Mouse (Mus musculus) midbrain, embryonic 16.5 days (tissue): ENCODE results near the gene Neurog2. TPM values are rescaled to one million over a fixed set of nuclear protein-coding genes. Genes with fewer than 3 reads are reported as not detected.

Experiments used
- ATAC-seq: fragments of 200-750 bp; cut with Nextera tagmentation; 2 replicates; pipeline ENCODE4 v1.8.0; 2017; ENCODE audit warnings: moderate TSS enrichment
- H3K27ac ChIP-seq: fragments of 300-500 bp; sonication (generic); 2 replicates; pipeline ENCODE4 v1.5.1; 2014; ENCODE audit warnings: mild to moderate bottlenecking, low read length, mixed read lengths
- H3K27me3 ChIP-seq: fragments of 300-500 bp; sonication (generic); 2 replicates; pipeline ENCODE4 v1.6.1; 2014; ENCODE audit warnings: low read depth, low read length, mixed read lengths; ENCODE audit not compliant: control insufficient read depth, insufficient read depth
- H3K36me3 ChIP-seq: fragments of 300-500 bp; sonication (generic); 2 replicates; pipeline ENCODE4 v1.6.1; 2014; ENCODE audit warnings: mild to moderate bottlenecking, low read length, moderate library complexity, mixed read lengths; ENCODE audit not compliant: control insufficient read depth, insufficient read depth
- H3K4me1 ChIP-seq: fragments of 300-500 bp; sonication (generic); 2 replicates; pipeline ENCODE4 v1.6.1; 2014; ENCODE audit warnings: mild to moderate bottlenecking, low read length, mixed read lengths; ENCODE audit not compliant: control insufficient read depth, insufficient read depth
- H3K4me2 ChIP-seq: fragments of 300-500 bp; sonication (generic); 2 replicates; pipeline ENCODE4 v1.6.1; 2014; ENCODE audit warnings: mild to moderate bottlenecking, low read length, mixed read lengths
- H3K4me3 ChIP-seq: fragments of 300-500 bp; sonication (generic); 2 replicates; pipeline ENCODE4 v1.5.1; 2014; ENCODE audit warnings: low read depth, mild to moderate bottlenecking, low read length, moderate library complexity, mixed read lengths
- H3K9ac ChIP-seq: fragments of 300-500 bp; sonication (generic); 2 replicates; pipeline ENCODE4 v1.6.1; 2014; ENCODE audit warnings: low read depth, low read length, mixed read lengths
- H3K9me3 ChIP-seq: fragments of 300-500 bp; sonication (generic); replicated peaks from 2 replicates; pipeline ENCODE4 v1.6.1; 2014; ENCODE audit warnings: mild to moderate bottlenecking, low read length, mixed read lengths; ENCODE audit not compliant: control insufficient read depth, poor library complexity, severe bottlenecking
- WGBS: fragments of 180-500 bp; shearing (Covaris S2); extraction: QIAGEN DNeasy Blood & Tissue Kit; methylation state at CpG from one replicate; pipeline ENCODE4 v1.1.7; 2014; 5-methylcytosine and 5-hydroxymethylcytosine counted together
- polyA plus RNA-seq: library from polyadenylated mRNA; unstranded; fragments of >200 nt; fragmentation: Nextera tagmentation; extraction: Ambion mirVana; gene quantifications from 2 replicates; pipeline ENCODE4 v1.2.1, GENCODE M21; 2015

Gene Neurog2
- polyA plus RNA-seq, 1 experiment from 2014 or later, result 5.2 TPM

DNA sequence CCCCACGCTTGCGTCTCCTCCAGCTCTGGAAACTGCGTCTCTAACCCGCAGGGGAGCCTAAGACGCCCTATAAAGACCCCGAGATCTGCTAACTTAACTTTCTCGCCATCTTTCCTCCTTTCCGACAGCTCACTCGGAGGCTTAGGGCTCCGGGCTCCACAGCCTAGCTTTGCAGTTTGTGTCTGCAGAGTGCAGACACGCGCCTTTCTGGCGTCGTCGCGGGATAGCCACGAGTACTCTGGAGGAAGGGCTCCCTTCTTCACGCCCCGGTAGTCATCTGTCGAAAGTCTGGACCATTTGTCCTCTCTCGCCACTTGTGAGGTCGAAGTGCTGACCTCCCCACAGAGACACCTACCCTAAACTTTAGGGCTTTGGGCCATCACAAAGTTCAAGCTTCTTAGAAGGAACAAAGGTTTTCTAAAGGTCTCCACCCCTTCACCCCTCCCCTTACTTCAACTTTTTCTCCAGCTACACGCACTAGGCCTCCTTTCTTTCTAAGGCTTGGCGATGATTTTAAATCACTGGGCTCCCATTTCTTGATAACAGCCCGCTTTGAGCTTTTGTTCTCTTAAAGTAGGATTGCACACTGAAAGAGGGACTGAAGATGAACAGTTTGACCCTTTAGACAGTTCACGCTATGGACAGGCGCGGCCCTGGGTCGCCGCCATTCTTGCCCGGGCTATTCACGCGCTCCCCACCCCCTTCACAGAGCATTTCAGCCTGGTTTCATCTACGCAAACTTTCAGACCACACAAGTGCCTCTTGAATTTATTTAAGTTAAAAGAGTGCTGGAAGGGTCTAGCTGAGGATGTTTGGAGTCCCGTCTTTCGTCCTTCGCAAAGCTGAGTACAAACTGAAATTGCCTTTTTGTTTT is 4.4 kb upstream of the Neurog2 start:
- Histone ChIP-seq H3K4me3 (no peak overlapping the region), H3K4me1 (peaks cover 20% of the 10 kb centered on the region), H3K4me2 (peak overlapping the region; percentile 34), H3K9me3 (no peaks in the 10 kb centered on the region), H3K27me3 (peaks cover 32% of the 10 kb centered on the region), H3K36me3 (no peaks in the 10 kb centered on the region), H3K27ac (no peak overlapping the region), H3K9ac (no peak overlapping the region)
- 3% methylated on average over 37 of the region's 37 CpGs for WGBS
- no peak for ATAC-seq

- H3K4me1 ChIP-seq, result peaks cover 27% of the 10 kb centered on the region
- H3K4me3 ChIP-seq, result no peak overlapping the region
- no peak for ATAC-seq
- H3K27me3 ChIP-seq, result peaks cover 33% of the 10 kb centered on the region
- no peak overlapping the region for H3K27ac ChIP-seq
- no peak overlapping the region for H3K4me2 ChIP-seq
- H3K36me3 ChIP-seq, result no peaks in the 10 kb centered on the region
- 14% methylated on average over 1 of the region's 1 CpGs for WGBS
- H3K9me3 ChIP-seq, result no peaks in the 10 kb centered on the region
- H3K9ac ChIP-seq, result no peak overlapping the region
Measured at GRCm38 (mm10) chr3:127630190-127630589, 2.7 kb upstream of the Neurog2 start.

DNA sequence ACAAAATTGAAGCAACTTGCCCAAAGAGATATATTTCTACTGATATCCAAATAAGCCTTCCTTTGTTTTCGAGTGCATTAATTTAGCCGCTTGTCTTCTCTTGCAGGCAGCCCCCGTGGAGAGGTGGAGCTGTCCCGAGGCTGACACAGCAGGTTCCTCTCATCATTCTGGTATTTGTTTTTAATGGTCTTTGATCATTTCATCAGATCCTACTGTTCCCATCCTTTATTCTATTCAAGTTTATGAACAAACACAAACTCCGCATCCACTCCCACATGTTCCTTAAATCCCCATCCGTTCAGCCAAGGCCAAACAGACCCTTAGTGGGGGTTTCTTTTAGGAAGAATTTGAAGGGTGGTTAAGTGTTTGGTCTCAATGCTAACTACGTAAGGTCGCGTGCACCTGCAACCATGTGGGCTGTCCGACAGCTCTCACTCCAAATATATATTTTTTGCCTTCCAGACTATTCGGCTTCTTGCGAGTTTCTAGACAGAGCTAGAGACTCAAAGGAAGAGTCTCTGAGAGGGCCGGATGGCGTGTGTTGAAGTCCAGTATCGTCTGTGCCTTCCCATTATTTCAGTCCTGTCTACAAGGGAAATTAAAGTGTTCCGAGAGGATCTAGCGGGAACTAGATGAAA is 2.1 kb upstream of the Neurog2 start:
- H3K9me3 ChIP-seq, result no peaks in the 10 kb centered on the region
- H3K4me3 ChIP-seq, result no peak overlapping the region; the same call in 1 of the 2 replicates
- no peaks in the 10 kb centered on the region for H3K36me3 ChIP-seq
- WGBS, result 4% methylated on average over 17 of the region's 17 CpGs
- H3K27ac ChIP-seq, result no peak overlapping the region
- H3K4me2 ChIP-seq, result no peak overlapping the region
- H3K4me1 ChIP-seq, result peaks cover 23% of the 10 kb centered on the region
- no peak for ATAC-seq
- no peak overlapping the region for H3K9ac ChIP-seq
- peaks cover 33% of the 10 kb centered on the region for H3K27me3 ChIP-seq

- Histone ChIP-seq H3K4me1 (peaks cover 23% of the 10 kb centered on the region), H3K9me3 (no peaks in the 10 kb centered on the region), H3K27ac (no peak overlapping the region), H3K27me3 (peaks cover 28% of the 10 kb centered on the region), H3K36me3 (no peaks in the 10 kb centered on the region), H3K4me2 (peak overlapping the region; percentile 91; the same call in 1 of the 2 replicates), H3K4me3 (no peak overlapping the region), H3K9ac (no peak overlapping the region)
- WGBS, result 0% methylated on average over 10 of the region's 10 CpGs
- no peak for ATAC-seq
Measured at GRCm38 (mm10) chr3:127631582-127631981, 1.4 kb upstream of the Neurog2 start.

DNA sequence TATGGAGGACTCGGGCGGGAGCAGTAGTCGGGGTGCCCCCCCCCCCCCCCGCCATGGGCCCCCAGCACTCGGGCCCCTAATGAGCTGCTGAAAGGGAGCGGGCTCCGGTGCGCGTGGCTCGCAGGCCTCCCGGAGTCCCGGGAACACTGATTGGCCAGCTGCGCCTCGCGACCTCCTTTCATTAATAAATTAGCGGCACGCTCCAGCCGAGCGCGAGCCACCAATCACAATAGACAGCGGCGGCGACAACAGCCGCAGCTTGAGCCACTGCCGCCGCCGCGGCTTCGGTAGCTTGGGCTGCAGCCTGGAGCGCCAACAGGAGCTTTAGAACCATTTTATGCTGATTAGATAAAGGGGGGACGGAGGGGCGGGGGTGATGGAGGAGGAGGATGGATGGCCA is 404 bp upstream of the Neurog2 start:
- peaks cover 30% of the 10 kb centered on the region for H3K27me3 ChIP-seq
- H3K4me3 ChIP-seq, result peak overlapping the region; percentile 46
- H3K27ac ChIP-seq, result peak overlapping the region; percentile 69; the same call in 1 of the 2 replicates
- H3K4me2 ChIP-seq, result peak overlapping the region; percentile 91
- H3K9ac ChIP-seq, result peak overlapping the region; percentile 60
- H3K4me1 ChIP-seq, result peaks cover 23% of the 10 kb centered on the region
- peak; percentile 70 for ATAC-seq
- H3K9me3 ChIP-seq, result no peaks in the 10 kb centered on the region
- WGBS, result under 1% methylated on average over 31 of the region's 32 CpGs
- no peaks in the 10 kb centered on the region for H3K36me3 ChIP-seq

DNA sequence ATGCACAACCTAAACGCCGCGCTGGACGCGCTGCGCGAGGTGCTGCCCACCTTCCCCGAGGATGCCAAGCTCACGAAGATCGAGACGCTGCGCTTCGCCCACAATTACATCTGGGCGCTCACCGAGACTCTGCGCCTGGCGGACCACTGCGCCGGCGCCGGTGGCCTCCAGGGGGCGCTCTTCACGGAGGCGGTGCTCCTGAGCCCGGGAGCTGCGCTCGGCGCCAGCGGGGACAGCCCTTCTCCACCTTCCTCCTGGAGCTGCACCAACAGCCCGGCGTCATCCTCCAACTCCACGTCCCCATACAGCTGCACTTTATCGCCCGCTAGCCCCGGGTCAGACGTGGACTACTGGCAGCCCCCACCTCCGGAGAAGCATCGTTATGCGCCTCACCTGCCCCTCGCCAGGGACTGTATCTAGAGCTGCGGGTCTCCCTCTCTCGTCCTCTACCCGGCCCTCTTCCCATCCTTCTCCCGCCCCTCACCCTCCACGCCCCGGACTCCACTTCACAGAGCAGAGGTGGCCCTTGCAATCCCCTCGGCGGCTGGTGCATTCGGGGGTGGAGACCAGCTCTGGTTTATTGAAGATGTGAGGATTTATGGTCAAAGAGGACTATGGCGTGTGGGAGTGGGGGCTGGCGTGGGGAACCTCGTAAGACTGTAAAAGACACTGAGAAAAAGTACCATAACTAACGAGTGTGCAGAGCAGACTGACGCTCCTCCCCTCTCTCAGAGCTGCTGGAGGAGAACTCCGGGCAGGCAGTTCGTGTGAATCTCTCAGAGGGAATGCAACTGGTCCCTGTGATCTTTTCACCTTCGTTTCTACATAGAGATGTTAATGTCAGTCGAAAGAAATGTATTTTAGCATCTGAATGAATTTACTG is 1.4 kb downstream of the Neurog2 start:
- ATAC-seq, result peak; percentile 79
- peaks cover 23% of the 10 kb centered on the region for H3K4me1 ChIP-seq
- H3K9me3 ChIP-seq, result no peaks in the 10 kb centered on the region
- WGBS, result under 1% methylated on average over 58 of the region's 58 CpGs
- H3K9ac ChIP-seq, result peak overlapping the region; percentile 60
- no peaks in the 10 kb centered on the region for H3K36me3 ChIP-seq
- peak overlapping the region; percentile 69 for H3K27ac ChIP-seq
- H3K4me3 ChIP-seq, result peak overlapping the region; percentile 46
- peaks cover 32% of the 10 kb centered on the region for H3K27me3 ChIP-seq
- peak overlapping the region; percentile 91 for H3K4me2 ChIP-seq

GRCm38 (mm10) chr3:127634984-127635349 is 2.0 kb downstream of the Neurog2 start:
- H3K27me3 ChIP-seq, result peaks cover 26% of the 10 kb centered on the region
- no peak for ATAC-seq
- H3K9ac ChIP-seq, result no peak overlapping the region
- H3K9me3 ChIP-seq, result no peaks in the 10 kb centered on the region
- H3K36me3 ChIP-seq, result no peaks in the 10 kb centered on the region
- H3K27ac ChIP-seq, result no peak overlapping the region
- peak overlapping the region; percentile 46; the same call in 1 of the 2 replicates for H3K4me3 ChIP-seq
- peak overlapping the region; percentile 91 for H3K4me2 ChIP-seq
- 1% methylated on average over 3 of the region's 3 CpGs for WGBS
- H3K4me1 ChIP-seq, result peaks cover 27% of the 10 kb centered on the region

- no peaks in the 10 kb centered on the region for H3K36me3 ChIP-seq
- no peaks in the 10 kb centered on the region for H3K9me3 ChIP-seq
- no peak overlapping the region for H3K4me3 ChIP-seq
- peak; percentile 72 for ATAC-seq
- WGBS, result 1% methylated on average over 36 of the region's 36 CpGs
- peak overlapping the region; percentile 34; the same call in 1 of the 2 replicates for H3K9ac ChIP-seq
- H3K4me2 ChIP-seq, result peak overlapping the region; percentile 45
- peaks cover 13% of the 10 kb centered on the region; the same call in 1 of the 2 replicates for H3K4me1 ChIP-seq
- peaks cover 32% of the 10 kb centered on the region for H3K27me3 ChIP-seq
- H3K27ac ChIP-seq, result 0 out of 2 replicates have a peak overlapping the region, but pooled peaks have one; percentile 38
Measured at GRCm38 (mm10) chr3:127639875-127640761, 7.2 kb downstream of the Neurog2 start.
